Mouse (Mus musculus): Measurements from ENCODE around the gene Tbl1xr1. TPM values are rescaled to one million over a fixed set of nuclear protein-coding genes. Genes with fewer than 3 reads are reported as not detected.

Tbl1xr1 gene
- polyA plus RNA-seq (2015; fragmentation: Nextera tagmentation; extraction: Ambion mirVana) = 20.7 and 20.8 TPM in 2 replicates

DNA sequence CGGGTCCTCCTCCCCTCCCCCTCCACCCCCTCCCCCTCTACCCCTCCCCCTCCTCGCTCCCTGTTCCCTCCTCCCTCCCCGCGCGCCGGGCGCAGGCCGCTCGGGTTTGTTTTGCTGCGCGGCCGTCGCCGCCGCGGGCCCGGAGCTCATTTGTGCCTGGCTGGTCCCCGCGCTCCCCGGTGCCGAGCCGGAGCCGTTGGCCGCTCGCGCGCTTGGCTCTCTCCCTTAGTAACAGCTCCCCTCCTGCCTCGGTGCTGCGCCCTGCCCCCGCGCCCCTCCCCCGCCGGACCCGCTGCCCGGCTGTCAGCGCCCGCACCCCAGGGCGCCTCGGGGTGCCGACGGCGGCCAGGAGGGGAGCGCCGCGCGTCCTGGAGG lies at the start of gene Tbl1xr1:
Gene Tbl1xr1 (plus strand): TSS at position 92 of the 375 bp plus-strand sequence.
- Histone ChIP-seq H3K4me2 (peak within 1 kb of the TSS; percentile 72), H3K27ac (replicated peaks) (peak within 1 kb of the TSS; percentile 100), H3K9ac (peak within 1 kb of the TSS; percentile 96), H3K9me3 (no peaks in the 10 kb centered on the region), H3K4me1 (replicated peaks) (peaks cover 50% of the 10 kb centered on the region), H3K36me3 (no peaks in the 10 kb centered on the region), H3K4me3 (peak within 1 kb of the TSS; percentile 92), H3K27me3 (no peaks in the 10 kb centered on the region)
- ATAC-seq (ENCODE audit: low read depth) = peak; percentile 95
- under 1% methylated on average over 32 of the region's 46 CpGs for WGBS

DNA sequence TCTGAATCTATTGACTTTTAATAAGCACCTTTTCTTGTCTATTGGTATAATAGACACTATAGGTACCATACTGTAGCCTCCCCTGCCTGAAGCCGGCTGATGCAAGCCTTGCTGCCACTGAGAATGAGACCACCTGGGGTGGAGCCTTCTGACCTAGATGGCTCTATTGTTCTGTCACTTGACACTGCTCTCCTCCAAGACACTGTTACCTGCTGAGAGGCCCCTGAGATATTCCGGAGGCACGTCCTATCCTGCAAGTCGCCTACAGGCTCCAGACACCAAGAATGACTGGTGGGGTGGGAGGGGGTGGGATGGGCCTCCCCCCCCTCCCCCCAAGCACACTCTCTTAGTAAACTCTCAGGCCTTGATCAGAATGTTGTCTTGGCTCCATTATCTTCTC lies 38.4 kb upstream of the Tbl1xr1 start:
- H3K36me3 ChIP-seq = no peaks in the 10 kb centered on the region
- H3K9ac ChIP-seq = no peak overlapping the region
- no peak overlapping the region for H3K27ac ChIP-seq (replicated peaks)
- ATAC-seq (ENCODE audit: low read depth) = no peak
- H3K4me3 ChIP-seq = no peak overlapping the region
- H3K4me2 ChIP-seq = no peak overlapping the region
- H3K4me1 ChIP-seq (replicated peaks) = no peaks in the 10 kb centered on the region
- H3K27me3 ChIP-seq = no peaks in the 10 kb centered on the region
- H3K9me3 ChIP-seq = no peaks in the 10 kb centered on the region
- WGBS = 16% methylated on average over 4 of the region's 4 CpGs

DNA sequence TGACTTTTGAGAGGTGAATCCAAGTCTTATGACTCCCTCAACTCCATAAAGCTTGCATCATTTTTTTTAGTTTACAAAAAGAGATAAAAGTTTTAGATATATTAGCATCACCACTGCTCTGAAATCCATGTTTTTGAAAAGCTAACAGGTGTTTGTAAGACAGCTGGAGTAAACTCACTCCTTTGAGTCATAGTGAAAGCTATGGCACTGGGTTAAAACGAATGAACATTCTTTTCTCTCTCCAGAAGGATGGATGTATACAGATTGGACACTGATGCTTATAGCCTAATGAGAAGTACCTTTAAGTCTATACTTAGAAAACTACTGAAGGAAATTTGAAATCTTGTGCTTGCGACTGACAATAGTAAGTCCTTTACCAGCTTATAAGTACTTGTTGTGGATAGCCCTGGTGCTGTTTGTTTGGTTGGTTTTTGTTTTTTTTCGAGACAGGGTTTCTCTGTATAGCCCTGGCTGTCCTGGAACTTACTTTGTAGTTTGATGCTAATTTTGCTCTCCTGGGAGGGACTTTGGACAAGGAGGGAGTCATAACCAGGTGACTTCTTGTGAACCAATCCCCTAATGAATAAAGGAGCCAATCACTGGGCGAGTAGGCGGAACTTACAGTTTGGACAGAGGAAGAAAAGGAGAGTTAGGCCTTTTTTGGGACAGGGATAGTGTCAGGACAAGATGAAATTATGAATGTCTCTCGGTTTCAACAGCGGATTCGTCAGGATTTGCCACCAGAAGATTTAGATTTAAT lies 37.2 kb upstream of the Tbl1xr1 start:
- no peak overlapping the region for H3K4me2 ChIP-seq
- H3K36me3 ChIP-seq = no peaks in the 10 kb centered on the region
- no peak overlapping the region for H3K27ac ChIP-seq (replicated peaks)
- ATAC-seq (ENCODE audit: low read depth) = no peak
- no peaks in the 10 kb centered on the region for H3K9me3 ChIP-seq
- no peak overlapping the region for H3K4me3 ChIP-seq
- H3K27me3 ChIP-seq = no peaks in the 10 kb centered on the region
- H3K9ac ChIP-seq = no peak overlapping the region
- WGBS = 91% methylated on average over 8 of the region's 8 CpGs
- H3K4me1 ChIP-seq (replicated peaks) = no peaks in the 10 kb centered on the region

- Histone ChIP-seq H3K36me3 (no peaks in the 10 kb centered on the region), H3K27me3 (no peaks in the 10 kb centered on the region), H3K4me1 (replicated peaks) (no peaks in the 10 kb centered on the region), H3K27ac (replicated peaks) (no peak overlapping the region), H3K4me3 (no peak overlapping the region), H3K9ac (no peak overlapping the region), H3K4me2 (no peak overlapping the region), H3K9me3 (no peaks in the 10 kb centered on the region)
- ATAC-seq (ENCODE audit: low read depth) = no peak
- WGBS = 68% methylated on average over 6 of the region's 6 CpGs
These were observed 35.8 kb upstream of the Tbl1xr1 start for GRCm38 (mm10) chr3:22040627-22041026.

GRCm38 (mm10) chr3:22047203-22047602 lies 29.2 kb upstream of the Tbl1xr1 start:
- H3K4me3 ChIP-seq = no peak overlapping the region
- 93% methylated on average over 14 of the region's 14 CpGs for WGBS
- peaks cover 2% of the 10 kb centered on the region; the same call in 1 of the 2 replicates for H3K9me3 ChIP-seq
- H3K27ac ChIP-seq (replicated peaks) = no peak overlapping the region
- no peaks in the 10 kb centered on the region for H3K27me3 ChIP-seq
- no peak overlapping the region for H3K4me2 ChIP-seq
- no peak for ATAC-seq (ENCODE audit: low read depth)
- no peaks in the 10 kb centered on the region for H3K36me3 ChIP-seq
- no peaks in the 10 kb centered on the region for H3K4me1 ChIP-seq (replicated peaks)
- no peak overlapping the region for H3K9ac ChIP-seq

- H3K9me3 ChIP-seq = no peaks in the 10 kb centered on the region
- H3K27ac ChIP-seq (replicated peaks) = peak overlapping the region; percentile 49; the same call in 1 of the 2 replicates
- no peak overlapping the region for H3K9ac ChIP-seq
- no peaks in the 10 kb centered on the region for H3K27me3 ChIP-seq
- H3K4me3 ChIP-seq = no peak overlapping the region
- no peak overlapping the region for H3K4me2 ChIP-seq
- ATAC-seq (ENCODE audit: low read depth) = peak; percentile 47
- no peaks in the 10 kb centered on the region for H3K36me3 ChIP-seq
- 79% methylated on average over 4 of the region's 4 CpGs for WGBS
- peaks cover 6% of the 10 kb centered on the region; the same call in 1 of the 2 replicates for H3K4me1 ChIP-seq (replicated peaks)
These were observed 19.7 kb upstream of the Tbl1xr1 start for GRCm38 (mm10) chr3:22056664-22057328.

GRCm38 (mm10) chr3:22058206-22058804 lies 18.1 kb upstream of the Tbl1xr1 start:
- Histone ChIP-seq H3K4me2 (no peak overlapping the region), H3K9ac (no peak overlapping the region), H3K9me3 (no peaks in the 10 kb centered on the region), H3K36me3 (no peaks in the 10 kb centered on the region), H3K27me3 (no peaks in the 10 kb centered on the region), H3K27ac (replicated peaks) (no peak overlapping the region), H3K4me1 (replicated peaks) (peaks cover 6% of the 10 kb centered on the region; the same call in 1 of the 2 replicates), H3K4me3 (no peak overlapping the region)
- ATAC-seq (ENCODE audit: low read depth) = no peak
- 88% methylated on average over 7 of the region's 7 CpGs for WGBS

DNA sequence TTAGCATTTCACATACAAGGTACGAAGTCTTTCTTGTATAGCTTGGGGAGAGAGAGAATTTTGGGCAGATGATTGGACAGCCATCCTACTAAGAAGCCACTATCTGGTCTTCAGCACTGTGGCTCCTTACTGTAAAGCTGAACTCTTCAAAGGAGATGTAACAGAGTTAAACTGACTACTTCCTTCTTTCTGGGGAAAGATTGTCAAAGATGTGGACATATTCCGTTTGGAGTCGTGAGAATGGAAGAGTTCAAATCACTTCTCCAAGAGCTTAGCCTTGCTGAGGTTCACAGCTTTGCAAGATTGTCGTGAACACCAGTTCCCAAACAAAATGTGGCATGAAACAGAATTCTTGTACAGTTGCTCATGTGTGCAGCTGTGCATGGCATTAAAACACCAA lies 15.3 kb upstream of the Tbl1xr1 start:
- H3K27me3 ChIP-seq = no peaks in the 10 kb centered on the region
- WGBS = 94% methylated on average over 4 of the region's 4 CpGs

DNA sequence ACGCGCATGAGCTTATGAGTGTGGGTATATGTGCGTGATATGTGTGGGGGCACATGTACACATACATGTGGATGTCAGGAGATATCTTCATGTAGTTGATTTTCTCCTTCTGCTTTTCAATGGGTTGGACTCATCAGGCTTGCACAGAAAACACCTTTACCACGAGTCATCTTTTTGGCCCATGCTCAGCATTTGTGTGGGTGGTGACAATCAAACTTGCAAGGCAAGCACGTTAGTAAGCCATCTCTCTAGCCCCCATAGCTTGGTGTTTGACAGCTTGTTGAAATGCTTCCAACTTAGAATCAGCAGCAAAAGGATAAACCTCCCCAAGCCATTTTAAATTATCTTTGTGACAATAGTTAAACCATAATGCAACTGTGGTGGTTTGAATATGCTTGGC lies 7.8 kb upstream of the Tbl1xr1 start:
- Histone ChIP-seq H3K4me2 (no peak overlapping the region), H3K27ac (replicated peaks) (no peak overlapping the region), H3K4me1 (replicated peaks) (peaks cover under 1% of the 10 kb centered on the region), H3K27me3 (no peaks in the 10 kb centered on the region), H3K9me3 (no peaks in the 10 kb centered on the region), H3K4me3 (no peak overlapping the region), H3K36me3 (no peaks in the 10 kb centered on the region), H3K9ac (no peak overlapping the region)
- ATAC-seq (ENCODE audit: low read depth) = no peak
- 85% methylated on average over 5 of the region's 5 CpGs for WGBS

More for the DNA sequence above, 15.3 kb upstream of the Tbl1xr1 start:
- H3K9ac ChIP-seq = no peak overlapping the region
- ATAC-seq (ENCODE audit: low read depth) = no peak
- H3K36me3 ChIP-seq = no peaks in the 10 kb centered on the region
- no peaks in the 10 kb centered on the region for H3K9me3 ChIP-seq
- no peak overlapping the region for H3K27ac ChIP-seq (replicated peaks)
- H3K4me2 ChIP-seq = no peak overlapping the region
- H3K4me3 ChIP-seq = no peak overlapping the region
- H3K4me1 ChIP-seq (replicated peaks) = peaks cover 6% of the 10 kb centered on the region; the same call in 1 of the 2 replicates

DNA sequence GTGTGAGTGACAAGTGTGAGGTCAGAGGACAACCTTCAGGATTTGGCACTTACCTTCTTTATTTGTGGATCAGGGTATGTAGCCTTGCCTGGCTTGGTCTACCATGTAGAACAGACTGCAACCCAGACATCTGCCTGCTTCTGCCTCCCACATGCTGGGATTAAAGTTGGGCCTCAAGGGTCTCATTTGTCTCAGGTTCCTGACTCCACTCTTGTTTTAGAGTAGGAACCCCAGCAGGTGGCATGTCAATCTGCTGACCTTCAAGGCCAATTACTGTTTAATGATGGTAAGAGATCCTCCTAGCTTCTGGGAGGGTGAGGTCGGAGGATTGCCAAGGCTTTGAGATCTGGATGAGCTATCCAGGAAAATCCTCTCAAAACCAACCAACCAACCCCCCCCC lies 2.5 kb upstream of the Tbl1xr1 start:
- 47% methylated on average over 1 of the region's 1 CpGs for WGBS
- Histone ChIP-seq H3K27me3 (no peaks in the 10 kb centered on the region), H3K4me1 (replicated peaks) (peaks cover 33% of the 10 kb centered on the region), H3K9me3 (no peaks in the 10 kb centered on the region), H3K4me3 (no peak overlapping the region), H3K27ac (replicated peaks) (no peak overlapping the region), H3K9ac (no peak overlapping the region), H3K4me2 (peak overlapping the region; percentile 72), H3K36me3 (no peaks in the 10 kb centered on the region)
- no peak for ATAC-seq (ENCODE audit: low read depth)

GRCm38 (mm10) chr3:22074591-22075294 lies 1.7 kb upstream of the Tbl1xr1 start:
- H3K9ac ChIP-seq = peak overlapping the region; percentile 96
- H3K4me3 ChIP-seq = peak overlapping the region; percentile 92
- no peaks in the 10 kb centered on the region for H3K27me3 ChIP-seq
- H3K27ac ChIP-seq (replicated peaks) = no peak overlapping the region
- H3K9me3 ChIP-seq = no peaks in the 10 kb centered on the region
- WGBS = 16% methylated on average over 11 of the region's 11 CpGs
- no peak for ATAC-seq (ENCODE audit: low read depth)
- H3K4me2 ChIP-seq = peak overlapping the region; percentile 72
- no peaks in the 10 kb centered on the region for H3K36me3 ChIP-seq
- peaks cover 41% of the 10 kb centered on the region for H3K4me1 ChIP-seq (replicated peaks)

GRCm38 (mm10) chr3:22075517-22075886 lies 950 bp upstream of the Tbl1xr1 start:
- under 1% methylated on average over 28 of the region's 28 CpGs for WGBS
- ATAC-seq (ENCODE audit: low read depth) = no peak

More at GRCm38 (mm10) chr3:22075517-22075886, 950 bp upstream of the Tbl1xr1 start:
- H3K27me3 ChIP-seq = no peaks in the 10 kb centered on the region
- peak overlapping the region; percentile 96 for H3K9ac ChIP-seq
- peak overlapping the region; percentile 100 for H3K27ac ChIP-seq (replicated peaks)
- H3K36me3 ChIP-seq = no peaks in the 10 kb centered on the region
- no peaks in the 10 kb centered on the region for H3K9me3 ChIP-seq
- peak overlapping the region; percentile 72 for H3K4me2 ChIP-seq
- peak overlapping the region; percentile 92 for H3K4me3 ChIP-seq
- peaks cover 44% of the 10 kb centered on the region for H3K4me1 ChIP-seq (replicated peaks)
